Mouse (Mus musculus): Measurements from ENCODE around the gene Vwce. TPM values are rescaled to one million over a fixed set of nuclear protein-coding genes. Genes with fewer than 3 reads are reported as not detected.
A peak's percentile ranks its signal among the peaks of the same experiment; 100 is the strongest.

The Vwce gene
- polyA plus RNA-seq, 1 experiment = 0.18 TPM

- TF ChIP-seq GATA1 (IDR thresholded peaks at IDR 0.05; ENCODE audit: low read length) = no peak
Observed at GRCm38 (mm10) chr19:10608573-10609240, 25.3 kb upstream of the Vwce start.

- no peak for TF ChIP-seq GATA1 (IDR thresholded peaks at IDR 0.05; ENCODE audit: low read length)
Observed at GRCm38 (mm10) chr19:10634872-10635318, 882 bp downstream of the Vwce start.

GRCm38 (mm10) chr19:10637840-10638239 lies 3.8 kb downstream of the Vwce start:
- no peak for TF ChIP-seq GATA1 (IDR thresholded peaks at IDR 0.05; ENCODE audit: low read length)

GRCm38 (mm10) chr19:10640080-10640479 lies 6.1 kb downstream of the Vwce start:
- TF ChIP-seq GATA1 (IDR thresholded peaks at IDR 0.05; ENCODE audit: low read length) = no peak

- TF ChIP-seq GATA1 (IDR thresholded peaks at IDR 0.05; ENCODE audit: low read length) = no peak
Observed at GRCm38 (mm10) chr19:10640589-10641378, 6.8 kb downstream of the Vwce start.

GRCm38 (mm10) chr19:10645616-10646015 lies 11.6 kb downstream of the Vwce start:
- no peak for TF ChIP-seq GATA1 (IDR thresholded peaks at IDR 0.05; ENCODE audit: low read length)

GRCm38 (mm10) chr19:10648156-10648555 lies 14.1 kb downstream of the Vwce start:
- TF ChIP-seq GATA1 (IDR thresholded peaks at IDR 0.05; ENCODE audit: low read length) = no peak

- no peak for TF ChIP-seq GATA1 (IDR thresholded peaks at IDR 0.05; ENCODE audit: low read length)
Observed at GRCm38 (mm10) chr19:10656058-10656457, 22.0 kb downstream of the Vwce start.

- TF ChIP-seq GATA1 (IDR thresholded peaks at IDR 0.05; ENCODE audit: low read length) = no peak
Observed at GRCm38 (mm10) chr19:10657742-10658141, 23.7 kb downstream of the Vwce start.

- no peak for TF ChIP-seq GATA1 (IDR thresholded peaks at IDR 0.05; ENCODE audit: low read length)
Observed at GRCm38 (mm10) chr19:10658406-10658805, 24.4 kb downstream of the Vwce start.

- TF ChIP-seq GATA1 (IDR thresholded peaks at IDR 0.05; ENCODE audit: low read length) = no peak
Observed at GRCm38 (mm10) chr19:10661373-10661772, 27.4 kb downstream of the Vwce start.

- TF ChIP-seq GATA1 (IDR thresholded peaks at IDR 0.05; ENCODE audit: low read length) = peak; percentile 88
Observed at GRCm38 (mm10) chr19:10661919-10662318, 27.9 kb downstream of the Vwce start.

GRCm38 (mm10) chr19:10662665-10663064 lies 28.7 kb downstream of the Vwce start:
- TF ChIP-seq GATA1 (IDR thresholded peaks at IDR 0.05; ENCODE audit: low read length) = no peak

- TF ChIP-seq GATA1 (IDR thresholded peaks at IDR 0.05; ENCODE audit: low read length) = no peak
Observed at GRCm38 (mm10) chr19:10665093-10665492, 31.1 kb downstream of the Vwce start.

- TF ChIP-seq GATA1 (IDR thresholded peaks at IDR 0.05; ENCODE audit: low read length) = no peak
Observed at GRCm38 (mm10) chr19:10665499-10665898, 31.5 kb downstream of the Vwce start.

GRCm38 (mm10) chr19:10671319-10671718 lies 37.3 kb downstream of the Vwce start:
- TF ChIP-seq GATA1 (IDR thresholded peaks at IDR 0.05; ENCODE audit: low read length) = no peak
